Mouse (Mus musculus) 3T3-L1 (cell line): ENCODE results near the gene Gatd1.

Experiments
- DNase-seq: peaks from one replicate; pipeline ENCODE4 v3.0.0-alpha.2; 2015; ENCODE audit warnings: low read depth, low spot score

The Gatd1 gene

GRCm38 (mm10) chr7:141442199-141442598 lies 28.3 kb upstream of the Gatd1 start:
- DNase-seq = no peak

GRCm38 (mm10) chr7:141441460-141441859 lies 27.5 kb upstream of the Gatd1 start:
- DNase-seq = no peak

- DNase-seq = peak; percentile 53
Measured at GRCm38 (mm10) chr7:141440613-141441012, 26.7 kb upstream of the Gatd1 start.

GRCm38 (mm10) chr7:141439811-141440210 lies 25.9 kb upstream of the Gatd1 start:
- no peak for DNase-seq

GRCm38 (mm10) chr7:141439140-141439679 lies 25.3 kb upstream of the Gatd1 start:
- no peak for DNase-seq

- DNase-seq = no peak
Measured at GRCm38 (mm10) chr7:141438201-141438968, 24.4 kb upstream of the Gatd1 start.

GRCm38 (mm10) chr7:141437178-141438120 lies 23.5 kb upstream of the Gatd1 start, which contains the start of gene Slc25a22:
Gene Slc25a22 (minus strand): TSS chr7:141437892.
- peak; percentile 71 for DNase-seq

GRCm38 (mm10) chr7:141436523-141436892 lies 22.6 kb upstream of the Gatd1 start:
- DNase-seq = no peak

- DNase-seq = no peak
Measured at GRCm38 (mm10) chr7:141435856-141436522, 22.1 kb upstream of the Gatd1 start.

GRCm38 (mm10) chr7:141435129-141435855 lies 21.4 kb upstream of the Gatd1 start:
- DNase-seq = peak; percentile 68

- no peak for DNase-seq
Measured at GRCm38 (mm10) chr7:141434464-141434863, 20.5 kb upstream of the Gatd1 start.

GRCm38 (mm10) chr7:141433517-141434400 lies 19.8 kb upstream of the Gatd1 start:
- no peak for DNase-seq

- no peak for DNase-seq
Measured at GRCm38 (mm10) chr7:141432741-141433516, 19.0 kb upstream of the Gatd1 start.

GRCm38 (mm10) chr7:141432186-141432611 lies 18.3 kb upstream of the Gatd1 start:
- no peak for DNase-seq

- no peak for DNase-seq
Measured at GRCm38 (mm10) chr7:141431434-141432185, 17.7 kb upstream of the Gatd1 start.

- no peak for DNase-seq
Measured at GRCm38 (mm10) chr7:141430585-141431240, 16.8 kb upstream of the Gatd1 start.

GRCm38 (mm10) chr7:141429840-141430584 lies 16.1 kb upstream of the Gatd1 start:
- DNase-seq = no peak
